Mouse (Mus musculus) limb, embryonic 10.5 days (tissue): Measurements from ENCODE around the gene Olfr97. TPM values are rescaled to one million over a fixed set of nuclear protein-coding genes. Genes with fewer than 3 reads are reported as not detected.
"Not testable (repeated sequence)": the region's sequence is repeated elsewhere in the genome, so short reads cannot be mapped to it uniquely, and the experiment has no call there.

Source experiments
- DNase-seq: peaks from one replicate; pipeline ENCODE4 v3.0.0-alpha.2; 2017; ENCODE audit warnings: low spot score
- H3K27ac ChIP-seq: fragments of 300-500 bp; sonication (generic); 2 replicates; pipeline ENCODE4 v1.5.1; 2016; ENCODE audit warnings: mild to moderate bottlenecking
- H3K27me3 ChIP-seq: fragments of 300-500 bp; sonication (generic); 2 replicates; pipeline ENCODE4 v1.6.1; 2016; ENCODE audit warnings: low read depth, mild to moderate bottlenecking; ENCODE audit not compliant: poor library complexity, severe bottlenecking
- H3K36me3 ChIP-seq: fragments of 300-500 bp; sonication (generic); 2 replicates; pipeline ENCODE4 v1.6.1; 2016; ENCODE audit warnings: mild to moderate bottlenecking, moderate library complexity
- H3K4me1 ChIP-seq: fragments of 300-500 bp; sonication (generic); 2 replicates; pipeline ENCODE4 v1.6.1; 2016
- H3K4me3 ChIP-seq: fragments of 300-500 bp; sonication (generic); 2 replicates; pipeline ENCODE4 v1.5.1; 2016; ENCODE audit warnings: mild to moderate bottlenecking, moderate library complexity
- H3K9me3 ChIP-seq: fragments of 300-500 bp; sonication (generic); replicated peaks from 2 replicates; pipeline ENCODE4 v1.6.1; 2016; ENCODE audit warnings: mild to moderate bottlenecking
- WGBS: fragments of 180-500 bp; shearing (Covaris S2); methylation state at CpG from one replicate; pipeline ENCODE4 v1.1.7; 2016; 5-methylcytosine and 5-hydroxymethylcytosine counted together
- polyA plus RNA-seq: library from polyadenylated mRNA; unstranded; fragments of >200 nt; fragmentation: Nextera tagmentation; extraction: Ambion mirVana; gene quantifications from 2 replicates; pipeline ENCODE4 v1.2.1, GENCODE M21; 2016

Gene Olfr97
- polyA plus RNA-seq, result not detected in 2 replicates

DNA sequence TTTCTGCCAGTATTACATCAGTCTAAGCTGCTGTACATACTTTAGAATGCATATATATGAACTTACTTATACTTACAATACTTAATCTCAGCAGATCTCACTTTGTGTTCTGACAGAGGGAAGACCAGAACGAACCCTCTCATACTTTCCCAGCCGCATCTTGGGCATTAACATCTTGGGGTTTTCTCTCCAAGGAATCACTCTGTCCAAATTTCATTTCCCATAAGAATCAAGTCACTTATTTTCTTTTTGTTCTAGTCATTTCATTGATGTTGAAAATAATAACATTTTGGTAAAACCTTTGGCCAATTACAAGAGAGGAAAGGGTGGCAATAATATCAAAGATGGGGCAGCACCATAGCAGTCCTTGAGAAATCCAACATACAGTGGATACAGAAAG, at the start of gene Olfr97:
Olfr97 (minus strand) TSS at position 101 of the 400 bp plus-strand sequence.
- H3K4me1 ChIP-seq, H3K27me3 ChIP-seq, H3K36me3 ChIP-seq, H3K27ac ChIP-seq, H3K9me3 ChIP-seq, H3K4me3 ChIP-seq, DNase-seq: not testable (repeated sequence)
- WGBS, result 89% methylated on average over 2 of the region's 2 CpGs

DNA sequence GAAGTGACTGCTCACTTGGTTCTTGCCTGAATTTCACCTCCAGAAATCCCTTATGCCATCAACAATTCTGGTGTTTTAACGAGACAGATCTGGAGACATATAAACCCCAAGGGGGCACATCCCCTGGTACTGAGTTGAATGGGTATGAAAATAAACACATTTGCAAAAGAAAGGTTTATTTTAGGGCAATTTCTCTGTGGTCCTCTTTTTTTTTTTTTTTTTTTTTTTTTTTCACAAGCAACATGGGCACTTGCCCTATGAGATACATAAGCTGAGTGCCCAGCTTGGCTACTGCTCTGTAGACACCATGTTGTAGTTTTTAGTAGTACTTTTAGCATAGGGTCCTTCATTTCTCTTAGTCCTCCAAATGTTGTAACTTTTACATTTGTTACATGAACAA, 46.2 kb upstream of the Olfr97 start, which contains the start of gene Olfr99:
Olfr99 (minus strand) TSS at position 101 of the 400 bp plus-strand sequence.
- H3K27ac ChIP-seq, result no peak within 1 kb of the TSS
- no peaks in the 10 kb centered on the region for H3K27me3 ChIP-seq
- no peak within 1 kb of the TSS for H3K4me3 ChIP-seq
- DNase-seq, result no peak
- no peaks in the 10 kb centered on the region for H3K9me3 ChIP-seq
- H3K4me1 ChIP-seq, result no peaks in the 10 kb centered on the region
- 88% methylated on average over 1 of the region's 1 CpGs for WGBS
- no peaks in the 10 kb centered on the region for H3K36me3 ChIP-seq

GRCm38 (mm10) chr17:37280331-37280730, 43.2 kb upstream of the Olfr97 start:
- no peak overlapping the region for H3K27ac ChIP-seq
- WGBS, result 87% methylated on average over 1 of the region's 1 CpGs
- H3K9me3 ChIP-seq, result no peaks in the 10 kb centered on the region

DNA sequence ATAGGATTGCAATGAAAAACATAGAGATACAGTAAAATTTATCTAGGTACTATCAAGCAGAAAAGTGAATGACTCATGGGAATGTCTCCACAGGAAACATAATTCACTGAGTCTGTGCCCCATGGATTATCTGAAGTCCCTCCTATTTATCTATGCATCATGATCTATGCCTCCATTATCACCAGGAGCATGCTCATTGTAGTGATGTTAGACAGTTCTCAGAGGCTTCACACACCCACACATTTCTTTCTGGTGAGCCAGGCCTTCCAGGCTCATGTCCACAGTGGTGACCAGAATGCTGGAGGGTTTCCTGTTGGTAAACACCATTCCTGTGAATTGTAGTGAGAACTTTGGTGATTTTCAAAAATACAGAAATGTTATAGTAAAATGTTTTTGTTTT, 39.4 kb upstream of the Olfr97 start:
- no peaks in the 10 kb centered on the region for H3K27me3 ChIP-seq
- H3K4me1 ChIP-seq, result no peaks in the 10 kb centered on the region
- H3K36me3 ChIP-seq, result no peaks in the 10 kb centered on the region
- H3K4me3 ChIP-seq, result no peak overlapping the region
- H3K27ac ChIP-seq, result no peak overlapping the region
- no peaks in the 10 kb centered on the region for H3K9me3 ChIP-seq
- DNase-seq, result no peak

More at GRCm38 (mm10) chr17:37280331-37280730, 43.2 kb upstream of the Olfr97 start:
- Histone ChIP-seq H3K4me3 (no peak overlapping the region), H3K4me1 (no peaks in the 10 kb centered on the region), H3K36me3 (no peaks in the 10 kb centered on the region), H3K27me3 (no peaks in the 10 kb centered on the region)
- DNase-seq, result no peak

GRCm38 (mm10) chr17:37275626-37276248, 38.6 kb upstream of the Olfr97 start:
- WGBS, result 87% methylated on average over 2 of the region's 2 CpGs
- H3K27ac ChIP-seq, result no peak overlapping the region
- H3K4me3 ChIP-seq, result no peak overlapping the region
- H3K4me1 ChIP-seq, result no peaks in the 10 kb centered on the region
- H3K9me3 ChIP-seq, result no peaks in the 10 kb centered on the region
- no peak for DNase-seq
- peaks cover 7% of the 10 kb centered on the region for H3K27me3 ChIP-seq
- no peaks in the 10 kb centered on the region for H3K36me3 ChIP-seq

- Histone ChIP-seq H3K4me1 (0 out of 2 replicates have a peak, but pooled peaks cover 2% of the 10 kb centered on the region), H3K36me3 (no peaks in the 10 kb centered on the region), H3K27me3 (peaks cover 12% of the 10 kb centered on the region), H3K27ac (no peak overlapping the region), H3K9me3 (no peaks in the 10 kb centered on the region), H3K4me3 (peak overlapping the region; percentile 59)
- WGBS, result 59% methylated on average over 8 of the region's 8 CpGs
- DNase-seq, result no peak
Observed at GRCm38 (mm10) chr17:37270702-37271092, 33.6 kb upstream of the Olfr97 start.

GRCm38 (mm10) chr17:37270058-37270701, 33.0 kb upstream of the Olfr97 start, which contains the start of gene H2-M3:
Gene H2-M3 (plus strand): TSS chr17:37270220.
- WGBS, result 4% methylated on average over 26 of the region's 26 CpGs
- 0 out of 2 replicates have a peak, but pooled peaks cover 2% of the 10 kb centered on the region for H3K4me1 ChIP-seq
- peaks cover 12% of the 10 kb centered on the region for H3K27me3 ChIP-seq
- no peaks in the 10 kb centered on the region for H3K36me3 ChIP-seq
- peak within 1 kb of the TSS; percentile 59 for H3K4me3 ChIP-seq
- DNase-seq, result peak; percentile 82
- H3K27ac ChIP-seq, result peak within 1 kb of the TSS; percentile 30; the same call in 1 of the 2 replicates
- H3K9me3 ChIP-seq, result no peaks in the 10 kb centered on the region

GRCm38 (mm10) chr17:37263626-37264025, 26.5 kb upstream of the Olfr97 start, which contains the start of gene Olfr98:
Gene Olfr98 (minus strand): TSS chr17:37263749.
- no peak for DNase-seq
- Histone ChIP-seq H3K27ac (no peak within 1 kb of the TSS), H3K27me3 (no peaks in the 10 kb centered on the region), H3K4me3 (no peak within 1 kb of the TSS), H3K36me3 (no peaks in the 10 kb centered on the region), H3K4me1 (no peaks in the 10 kb centered on the region), H3K9me3 (no peaks in the 10 kb centered on the region)
- 85% methylated on average over 1 of the region's 1 CpGs for WGBS

DNA sequence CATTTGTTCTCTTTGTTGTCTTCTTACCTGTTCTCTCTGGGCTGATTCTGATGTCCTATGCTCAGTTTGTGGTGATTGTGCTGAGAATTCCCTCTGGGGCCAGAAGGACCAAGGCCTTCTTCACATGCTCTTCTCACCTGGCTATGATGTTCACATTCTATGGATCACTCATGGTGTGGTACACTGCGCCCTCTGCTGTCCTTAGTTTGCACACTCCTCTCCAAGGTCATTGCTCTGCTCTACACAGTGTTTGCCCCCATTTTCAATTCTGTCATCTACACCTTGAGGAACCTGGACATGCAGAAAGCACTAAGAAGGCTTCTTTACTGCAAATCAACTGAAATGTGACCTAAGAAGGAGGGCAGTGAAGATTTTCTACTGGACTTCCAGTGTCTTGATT, 13.4 kb upstream of the Olfr97 start:
- Histone ChIP-seq H3K27me3 (no peaks in the 10 kb centered on the region), H3K27ac (no peak overlapping the region), H3K36me3 (no peaks in the 10 kb centered on the region), H3K9me3 (no peaks in the 10 kb centered on the region), H3K4me3 (no peak overlapping the region), H3K4me1 (no peaks in the 10 kb centered on the region)
- no peak for DNase-seq
- WGBS, result 11% methylated on average over 1 of the region's 1 CpGs

DNA sequence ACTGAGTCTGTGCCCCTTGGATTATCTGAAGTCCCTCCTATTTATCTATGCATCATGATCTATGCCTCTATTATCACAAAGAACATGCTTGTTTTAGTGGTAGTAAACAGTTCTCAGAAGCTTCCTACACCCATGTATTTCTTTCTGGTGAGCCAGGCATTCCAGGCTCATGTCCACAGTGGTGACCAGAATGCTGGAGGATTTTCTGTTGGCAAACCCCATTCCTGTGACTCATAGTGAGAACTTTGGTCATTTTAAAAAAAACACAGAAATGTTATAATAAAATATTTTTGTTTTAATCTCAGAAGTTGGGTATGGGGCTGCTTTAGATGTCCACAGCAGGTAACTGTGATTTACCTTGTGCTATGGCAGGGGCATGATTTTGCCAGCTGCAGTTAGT, 12.3 kb upstream of the Olfr97 start:
- Histone ChIP-seq H3K27ac (no peak overlapping the region), H3K4me1 (no peaks in the 10 kb centered on the region), H3K27me3 (no peaks in the 10 kb centered on the region), H3K9me3 (no peaks in the 10 kb centered on the region), H3K4me3 (no peak overlapping the region), H3K36me3 (no peaks in the 10 kb centered on the region)
- no peak for DNase-seq

- Histone ChIP-seq H3K4me3 (no peak overlapping the region), H3K36me3 (no peaks in the 10 kb centered on the region), H3K27ac (no peak overlapping the region), H3K9me3 (no peaks in the 10 kb centered on the region), H3K4me1 (no peaks in the 10 kb centered on the region), H3K27me3 (no peaks in the 10 kb centered on the region)
- WGBS, result 36% methylated on average over 5 of the region's 5 CpGs
- no peak for DNase-seq
Observed at GRCm38 (mm10) chr17:37246715-37247114, 9.6 kb upstream of the Olfr97 start.

- no peaks in the 10 kb centered on the region for H3K9me3 ChIP-seq
- H3K4me1 ChIP-seq, result no peaks in the 10 kb centered on the region
- WGBS, result 77% methylated on average over 3 of the region's 3 CpGs
- H3K4me3 ChIP-seq, result no peak overlapping the region
- H3K36me3 ChIP-seq, result no peaks in the 10 kb centered on the region
- H3K27ac ChIP-seq, result no peak overlapping the region
- H3K27me3 ChIP-seq, result no peaks in the 10 kb centered on the region
- no peak for DNase-seq
Observed at GRCm38 (mm10) chr17:37242198-37242597, 5.1 kb upstream of the Olfr97 start.

GRCm38 (mm10) chr17:37221879-37222278, 15.3 kb downstream of the Olfr97 start:
- 20% methylated on average over 1 of the region's 1 CpGs for WGBS
- H3K27me3 ChIP-seq, result no peaks in the 10 kb centered on the region

More at GRCm38 (mm10) chr17:37221879-37222278, 15.3 kb downstream of the Olfr97 start:
- Histone ChIP-seq H3K36me3 (no peaks in the 10 kb centered on the region), H3K4me1 (no peaks in the 10 kb centered on the region), H3K4me3 (no peak overlapping the region), H3K9me3 (no peaks in the 10 kb centered on the region), H3K27ac (no peak overlapping the region)
- DNase-seq, result no peak
